Mouse (Mus musculus) hindbrain, embryonic 11.5 days (tissue): Measurements from ENCODE around the gene Nap1l5. TPM values are rescaled to one million over a fixed set of nuclear protein-coding genes. Genes with fewer than 3 reads are reported as not detected.

Experiments
- ATAC-seq: fragments of 200-750 bp; cut with Nextera tagmentation; 2 replicates; pipeline ENCODE4 v1.8.0; 2017; ENCODE audit warnings: mild to moderate bottlenecking, moderate TSS enrichment, moderate library complexity; ENCODE audit not compliant: low FRiP score
- DNase-seq: peaks from one replicate; pipeline ENCODE4 v3.0.0-alpha.2; 2015; ENCODE audit warnings: low spot score
- H3K27ac ChIP-seq: fragments of 300-500 bp; sonication (generic); 2 replicates; pipeline ENCODE4 v1.5.1; 2014; ENCODE audit warnings: mild to moderate bottlenecking, low read depth, low read length
- H3K27me3 ChIP-seq: fragments of 300-500 bp; sonication (generic); 2 replicates; pipeline ENCODE4 v1.6.1; 2014; ENCODE audit warnings: mild to moderate bottlenecking, low read length, moderate library complexity, mixed read lengths; ENCODE audit not compliant: control insufficient read depth, insufficient read depth
- H3K36me3 ChIP-seq: fragments of 300-500 bp; sonication (generic); 2 replicates; pipeline ENCODE4 v1.6.1; 2014; ENCODE audit warnings: mild to moderate bottlenecking, low read length, moderate library complexity, mixed read lengths; ENCODE audit not compliant: control insufficient read depth, insufficient read depth
- H3K4me1 ChIP-seq: fragments of 300-500 bp; sonication (generic); replicated peaks from 2 replicates; pipeline ENCODE4 v1.6.1; 2014; ENCODE audit warnings: low read length, mixed read lengths; ENCODE audit not compliant: control insufficient read depth, insufficient read depth
- H3K4me2 ChIP-seq: fragments of 300-500 bp; sonication (generic); replicated peaks from 2 replicates; pipeline ENCODE4 v1.6.1; 2014; ENCODE audit warnings: mild to moderate bottlenecking, low read depth, low read length
- H3K4me3 ChIP-seq: fragments of 300-500 bp; sonication (generic); 2 replicates; pipeline ENCODE4 v1.5.1; 2014; ENCODE audit warnings: low read depth, low read length
- H3K9ac ChIP-seq: fragments of 300-500 bp; sonication (generic); 2 replicates; pipeline ENCODE4 v1.6.1; 2014; ENCODE audit warnings: low read depth, low read length
- H3K9me3 ChIP-seq: fragments of 300-500 bp; sonication (generic); 2 replicates; pipeline ENCODE4 v1.6.1; 2016; ENCODE audit warnings: low read length; ENCODE audit not compliant: control insufficient read depth
- WGBS: fragments of 180-500 bp; shearing (Covaris S2); extraction: QIAGEN DNeasy Blood & Tissue Kit; methylation state at CpG from one replicate; pipeline ENCODE4 v1.1.7; 2014; 5-methylcytosine and 5-hydroxymethylcytosine counted together
- polyA plus RNA-seq: library from polyadenylated mRNA; unstranded; fragments of >200 nt; fragmentation: Nextera tagmentation; extraction: Ambion mirVana; gene quantifications from 2 replicates; pipeline ENCODE4 v1.2.1, GENCODE M21; 2014

The Nap1l5 gene
- 36.5 and 43.1 TPM in 2 replicates for polyA plus RNA-seq

DNA sequence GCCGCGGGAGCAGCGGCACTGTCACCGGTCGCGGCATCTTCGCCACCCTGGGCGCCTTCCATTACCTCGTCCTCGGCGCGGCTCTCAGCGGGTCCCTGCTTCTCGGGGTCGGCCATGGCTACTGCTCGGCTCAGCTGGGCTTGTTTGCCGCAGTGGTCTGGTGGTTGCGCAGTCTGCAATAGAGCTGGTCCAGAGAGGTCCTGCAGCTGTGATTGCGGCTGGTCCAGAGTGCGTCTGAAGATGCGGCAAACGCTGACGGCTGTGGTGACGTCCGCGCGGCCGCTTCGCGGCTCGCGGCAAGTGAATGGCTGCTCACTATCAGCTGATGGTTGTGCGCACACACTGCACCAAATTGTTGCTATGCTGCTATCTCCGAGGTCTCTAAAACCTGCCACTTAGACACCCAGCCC, at the start of gene Nap1l5:
Gene Nap1l5 (minus strand): TSS at position 225 of the 410 bp plus-strand sequence.
- Histone ChIP-seq H3K27ac (no peak within 1 kb of the TSS), H3K9me3 (no peaks in the 10 kb centered on the region; the same call in none of the 2 replicates), H3K27me3 (no peaks in the 10 kb centered on the region), H3K4me2 (peak within 1 kb of the TSS; percentile 52), H3K9ac (peak within 1 kb of the TSS; percentile 37; the same call in 1 of the 2 replicates), H3K4me1 (no peaks in the 10 kb centered on the region), H3K36me3 (no peaks in the 10 kb centered on the region), H3K4me3 (peak within 1 kb of the TSS; percentile 38)
- ATAC-seq = peak; percentile 90
- 35% methylated on average over 34 of the region's 34 CpGs for WGBS
- DNase-seq = peak; percentile 63

GRCm38 (mm10) chr6:58951128-58951992, 44.5 kb upstream of the Nap1l5 start:
- no peak overlapping the region for H3K9ac ChIP-seq
- no peaks in the 10 kb centered on the region for H3K9me3 ChIP-seq
- WGBS = 75% methylated on average over 2 of the region's 2 CpGs
- H3K4me1 ChIP-seq = no peaks in the 10 kb centered on the region
- no peak overlapping the region for H3K27ac ChIP-seq
- no peak overlapping the region for H3K4me2 ChIP-seq
- DNase-seq (no peak), ATAC-seq (no peak)
- H3K36me3 ChIP-seq = no peaks in the 10 kb centered on the region
- no peak overlapping the region for H3K4me3 ChIP-seq
- no peaks in the 10 kb centered on the region for H3K27me3 ChIP-seq

- no peaks in the 10 kb centered on the region for H3K27me3 ChIP-seq
- DNase-seq = no peak
- H3K4me2 ChIP-seq = no peak overlapping the region
- no peaks in the 10 kb centered on the region for H3K9me3 ChIP-seq
- no peak overlapping the region for H3K4me3 ChIP-seq
- no peak overlapping the region for H3K9ac ChIP-seq
- no peak for ATAC-seq
- H3K4me1 ChIP-seq = no peaks in the 10 kb centered on the region
- 96% methylated on average over 1 of the region's 1 CpGs for WGBS
- H3K27ac ChIP-seq = no peak overlapping the region
- no peaks in the 10 kb centered on the region for H3K36me3 ChIP-seq
These were observed 43.5 kb upstream of the Nap1l5 start for GRCm38 (mm10) chr6:58950410-58950809.

GRCm38 (mm10) chr6:58946840-58947239, 40.0 kb upstream of the Nap1l5 start:
- ATAC-seq = no peak
- Histone ChIP-seq H3K27me3 (no peaks in the 10 kb centered on the region), H3K4me2 (no peak overlapping the region), H3K9ac (no peak overlapping the region), H3K36me3 (no peaks in the 10 kb centered on the region), H3K4me1 (no peaks in the 10 kb centered on the region), H3K9me3 (no peaks in the 10 kb centered on the region), H3K4me3 (no peak overlapping the region), H3K27ac (no peak overlapping the region)
- 83% methylated on average over 4 of the region's 4 CpGs for WGBS
- DNase-seq = no peak

DNA sequence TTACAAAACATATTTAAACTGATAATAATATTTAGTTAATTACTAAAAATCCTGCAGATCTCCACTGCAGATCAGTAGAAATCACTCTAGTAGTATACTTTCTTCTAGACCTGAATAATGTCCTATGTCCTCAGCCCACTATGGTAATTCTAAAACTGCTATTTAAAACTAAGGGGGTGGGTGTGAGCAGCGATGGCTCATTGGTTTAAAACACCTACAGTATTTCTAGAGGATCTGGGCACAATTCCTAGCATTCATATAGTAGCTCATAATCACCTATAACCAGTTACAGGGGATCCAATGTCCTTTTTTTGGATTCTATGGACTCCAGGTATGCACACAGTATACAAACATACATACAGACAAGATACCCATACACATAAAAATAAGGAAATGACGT, 39.4 kb upstream of the Nap1l5 start:
- Histone ChIP-seq H3K27ac (no peak overlapping the region), H3K9me3 (no peaks in the 10 kb centered on the region), H3K27me3 (no peaks in the 10 kb centered on the region), H3K4me2 (no peak overlapping the region), H3K4me1 (no peaks in the 10 kb centered on the region), H3K9ac (no peak overlapping the region), H3K4me3 (no peak overlapping the region), H3K36me3 (no peaks in the 10 kb centered on the region)
- DNase-seq (no peak), ATAC-seq (no peak)
- WGBS = 57% methylated on average over 2 of the region's 2 CpGs

GRCm38 (mm10) chr6:58943958-58944357, 37.1 kb upstream of the Nap1l5 start:
- Histone ChIP-seq H3K9me3 (no peaks in the 10 kb centered on the region), H3K27me3 (no peaks in the 10 kb centered on the region), H3K27ac (no peak overlapping the region), H3K4me2 (no peak overlapping the region), H3K4me3 (no peak overlapping the region), H3K36me3 (no peaks in the 10 kb centered on the region), H3K9ac (no peak overlapping the region), H3K4me1 (no peaks in the 10 kb centered on the region)
- WGBS = 94% methylated on average over 3 of the region's 3 CpGs
- DNase-seq = no peak
- no peak for ATAC-seq

DNA sequence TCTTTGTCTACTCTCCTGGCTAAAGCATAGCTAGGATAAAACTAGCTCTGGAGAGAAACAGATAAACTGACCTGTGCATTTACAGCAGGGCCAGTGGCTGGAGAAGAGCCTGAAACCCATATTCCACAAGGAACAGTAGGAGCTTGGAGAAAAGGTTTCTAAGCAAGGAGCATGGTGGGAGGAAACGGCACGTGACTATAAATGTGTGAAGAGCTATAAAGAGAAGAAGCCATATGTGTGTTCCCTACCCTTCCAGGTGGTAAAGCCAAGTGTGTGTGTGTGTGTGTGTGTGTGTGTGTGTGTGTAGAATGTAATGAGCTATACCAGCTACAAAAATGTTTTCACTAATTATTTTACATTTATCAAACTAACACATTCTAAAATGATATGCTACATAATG, 35.4 kb upstream of the Nap1l5 start:
- H3K27ac ChIP-seq = no peak overlapping the region
- no peaks in the 10 kb centered on the region for H3K4me1 ChIP-seq
- no peaks in the 10 kb centered on the region for H3K9me3 ChIP-seq
- 92% methylated on average over 2 of the region's 2 CpGs for WGBS
- DNase-seq (no peak), ATAC-seq (no peak)
- no peak overlapping the region for H3K9ac ChIP-seq
- no peak overlapping the region for H3K4me2 ChIP-seq
- H3K36me3 ChIP-seq = no peaks in the 10 kb centered on the region
- H3K27me3 ChIP-seq = no peaks in the 10 kb centered on the region
- H3K4me3 ChIP-seq = no peak overlapping the region

GRCm38 (mm10) chr6:58937726-58938125, 30.9 kb upstream of the Nap1l5 start:
- H3K36me3 ChIP-seq = no peaks in the 10 kb centered on the region
- H3K27ac ChIP-seq = no peak overlapping the region
- H3K27me3 ChIP-seq = no peaks in the 10 kb centered on the region
- no peak overlapping the region for H3K9ac ChIP-seq
- H3K4me3 ChIP-seq = no peak overlapping the region
- ATAC-seq = no peak
- H3K4me1 ChIP-seq = no peaks in the 10 kb centered on the region
- DNase-seq = no peak
- H3K9me3 ChIP-seq = no peaks in the 10 kb centered on the region
- no peak overlapping the region for H3K4me2 ChIP-seq

DNA sequence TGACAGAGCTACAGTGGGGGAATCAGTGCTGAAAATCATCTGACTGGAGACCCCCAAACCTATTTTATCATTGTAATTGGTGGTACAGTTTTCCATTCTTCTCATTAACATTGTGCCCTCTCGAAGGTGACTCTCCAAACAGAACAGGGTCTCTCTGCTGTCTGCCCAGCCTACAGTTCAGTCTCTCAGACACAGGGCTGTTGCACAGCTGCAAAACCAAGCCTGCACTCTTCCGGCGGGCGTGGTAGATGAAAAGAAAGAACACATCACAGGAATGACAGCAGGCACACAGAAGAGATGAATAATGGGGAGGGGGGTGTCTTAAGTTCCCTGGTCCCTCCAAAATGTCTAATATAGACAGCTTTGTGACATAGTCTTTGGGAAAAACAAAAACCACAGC, 27.3 kb upstream of the Nap1l5 start:
- ATAC-seq = peak; percentile 46; the same call in 1 of the 2 replicates
- no peak overlapping the region for H3K4me2 ChIP-seq
- no peak overlapping the region for H3K4me3 ChIP-seq
- no peaks in the 10 kb centered on the region for H3K36me3 ChIP-seq
- H3K4me1 ChIP-seq = no peaks in the 10 kb centered on the region
- DNase-seq = peak; percentile 13
- WGBS = 34% methylated on average over 4 of the region's 4 CpGs
- H3K27ac ChIP-seq = peak overlapping the region; percentile 8
- H3K9ac ChIP-seq = no peak overlapping the region
- H3K27me3 ChIP-seq = no peaks in the 10 kb centered on the region
- no peaks in the 10 kb centered on the region for H3K9me3 ChIP-seq
